ENCODE assay signal across 28 mouse cellular contexts in the genomic region with DNA sequence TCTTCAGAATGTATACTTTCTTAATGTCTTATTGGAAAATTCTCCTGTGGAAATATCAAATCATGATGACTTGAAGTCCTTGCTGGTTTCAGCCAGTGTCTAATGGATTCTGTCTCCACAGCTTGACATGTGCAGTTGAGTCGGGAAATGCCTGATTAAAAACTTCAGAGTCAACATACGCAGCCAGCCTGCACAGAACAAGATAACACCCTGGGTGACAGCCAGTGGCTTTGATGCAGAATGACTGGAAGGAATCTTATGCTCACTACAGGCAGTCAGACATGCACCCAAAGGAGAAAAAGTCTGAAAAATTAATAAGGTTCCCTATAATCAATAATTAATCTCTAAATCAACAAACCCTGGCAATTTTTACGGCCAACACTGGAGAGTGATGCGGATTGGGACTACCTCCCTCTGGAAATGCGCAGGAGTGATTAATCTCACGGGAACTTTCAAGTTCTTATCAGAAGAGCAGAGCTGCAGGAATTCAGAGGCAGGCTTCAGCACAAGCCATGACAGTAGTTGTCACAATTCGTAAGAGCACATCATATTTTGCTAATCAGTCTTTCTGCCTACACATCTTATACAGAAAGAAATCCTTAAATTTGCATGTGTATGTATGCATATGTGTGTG.
DNase-seq lines count a peak whose midpoint lies in the region; ATAC-seq lines count a peak whose summit lies in the region.
"Had no signal": no experiment of that assay in that cellular context is flagged by ENCODE, and none has a peak within 500 bp of the region (broad histone marks: within the 10 kb centered on the region; RNA-seq: fewer than 3 reads in every experiment).

No protein-coding gene starts in this region.

- WGBS in forebrain, embryonic 13.5 days = 84% methylated on average over 7 of the region's 7 CpGs
- 91% methylated on average over 7 of the region's 7 CpGs for WGBS in forebrain, embryonic 10.5 days
- WGBS in heart, embryonic 10.5 days = 38% methylated on average over 7 of the region's 7 CpGs

- DNase-seq in forebrain, embryonic 10.5 days (ENCODE audit: extremely low spot score, low spot score) = no peak
- DNase-seq in heart, postnatal 10 days = peak; percentile 11 to 33
- DNase-seq in heart, embryonic 10.5 days (ENCODE audit: low spot score) = no peak
- DNase-seq in retina, postnatal 1 day = peak; percentile 12
- no peak for DNase-seq in retina, embryonic 14.5 days (ENCODE audit: low spot score)
- no peak for DNase-seq in ovary, adult 18-20 months (ENCODE audit: low spot score)
- DNase-seq in left cerebral cortex, postnatal 36 days (ENCODE audit: low spot score in 2 of 2) = no peak
- DNase-seq: adrenal gland, adult 8-10 months; cerebellum, adult 8-10 months; cerebellum, postnatal 36 days; embryo, embryonic 11 days; gastrocnemius, adult 2 months; kidney, postnatal 25 days; layer of hippocampus, postnatal 36 days; lung, adult 18-20 months; lung, postnatal 10 days; right cerebral cortex, adult 18-20 months; right cerebral cortex, postnatal 4 days; thymus, postnatal 14 days had no signal

- H3K9ac ChIP-seq in forebrain, embryonic 13.5 days = no peak overlapping the region
- H3K9ac ChIP-seq: embryonic facial prominence, embryonic 13.5 days; heart, embryonic 15.5 days; hindbrain, embryonic 15.5 days; limb, embryonic 13.5 days; liver, embryonic 12.5 days had no signal

- H3K9me3 ChIP-seq in forebrain, embryonic 13.5 days (replicated peaks) = no peaks in the 10 kb centered on the region
- no peaks in the 10 kb centered on the region for H3K9me3 ChIP-seq in forebrain, embryonic 10.5 days
- H3K9me3 ChIP-seq in heart, embryonic 10.5 days = no peaks in the 10 kb centered on the region
- H3K9me3 ChIP-seq: embryonic facial prominence, embryonic 13.5 days; heart, embryonic 15.5 days; hindbrain, embryonic 15.5 days; limb, embryonic 13.5 days; liver, embryonic 12.5 days had no signal

- no peak overlapping the region for H3K27ac ChIP-seq in forebrain, embryonic 13.5 days
- no peak overlapping the region for H3K27ac ChIP-seq in forebrain, embryonic 10.5 days
- H3K27ac ChIP-seq in heart, embryonic 10.5 days = no peak overlapping the region
- H3K27ac ChIP-seq: embryonic facial prominence, embryonic 13.5 days; gastrocnemius, adult 2 months; heart, embryonic 15.5 days; hindbrain, embryonic 15.5 days; limb, embryonic 13.5 days; liver, embryonic 12.5 days had no signal

- intact Hi-C loops in heart, postnatal 10 days (cut with DNase I) = no loop called here
- intact Hi-C loops in left cerebral cortex, postnatal 36 days (cut with DNase I) = no loop called here

- no peak overlapping the region for H3K4me2 ChIP-seq in forebrain, embryonic 13.5 days
- H3K4me2 ChIP-seq: embryonic facial prominence, embryonic 13.5 days; heart, embryonic 15.5 days; hindbrain, embryonic 15.5 days; limb, embryonic 13.5 days; liver, embryonic 12.5 days had no signal

- peak; percentile 36; the same call in 1 of the 2 replicates for ATAC-seq in forebrain, embryonic 13.5 days
- ATAC-seq: activated CD4-positive, CD25-positive, alpha-beta regulatory T cell, adult 4 months; intestine, postnatal 0 days; liver, embryonic 12.5 days had no signal

- no peak overlapping the region for H3K4me3 ChIP-seq in forebrain, embryonic 13.5 days
- no peak overlapping the region for H3K4me3 ChIP-seq in forebrain, embryonic 10.5 days
- H3K4me3 ChIP-seq in heart, embryonic 10.5 days = no peak overlapping the region
- H3K4me3 ChIP-seq: embryonic facial prominence, embryonic 13.5 days; erythroblast, embryonic 14.5 days; gastrocnemius, adult 2 months; heart, embryonic 15.5 days; hindbrain, embryonic 15.5 days; limb, embryonic 13.5 days; liver, embryonic 12.5 days had no signal

- no peaks in the 10 kb centered on the region for H3K4me1 ChIP-seq in forebrain, embryonic 13.5 days
- no peaks in the 10 kb centered on the region for H3K4me1 ChIP-seq in forebrain, embryonic 10.5 days
- H3K4me1 ChIP-seq in heart, embryonic 10.5 days = peaks cover 9% of the 10 kb centered on the region
- H3K4me1 ChIP-seq: embryonic facial prominence, embryonic 13.5 days; heart, embryonic 15.5 days; hindbrain, embryonic 15.5 days; limb, embryonic 13.5 days; liver, embryonic 12.5 days had no signal

- no peaks in the 10 kb centered on the region for H3K27me3 ChIP-seq in forebrain, embryonic 13.5 days
- H3K27me3 ChIP-seq in forebrain, embryonic 10.5 days (ENCODE audit: poor library complexity, severe bottlenecking) = no peaks in the 10 kb centered on the region
- no peaks in the 10 kb centered on the region for H3K27me3 ChIP-seq in heart, embryonic 10.5 days (ENCODE audit: insufficient read depth, poor library complexity, severe bottlenecking)
- H3K27me3 ChIP-seq: embryonic facial prominence, embryonic 13.5 days; heart, embryonic 15.5 days; hindbrain, embryonic 15.5 days; limb, embryonic 13.5 days; liver, embryonic 12.5 days had no signal

- no peaks in the 10 kb centered on the region for H3K36me3 ChIP-seq in forebrain, embryonic 13.5 days (ENCODE audit: poor library complexity, severe bottlenecking)
- H3K36me3 ChIP-seq in forebrain, embryonic 10.5 days (replicated peaks) = no peaks in the 10 kb centered on the region
- no peaks in the 10 kb centered on the region for H3K36me3 ChIP-seq in heart, embryonic 10.5 days
- H3K36me3 ChIP-seq: embryonic facial prominence, embryonic 13.5 days; heart, embryonic 15.5 days; hindbrain, embryonic 15.5 days; limb, embryonic 13.5 days; liver, embryonic 12.5 days had no signal

Comparison
In these comparisons a context has a peak if more than half of its experiments do, and no peak if none do; other contexts are left out.
1. DNase-seq: peak in heart, postnatal 10 days (2 of 2) and retina, postnatal 1 day (single experiment); none in forebrain, embryonic 10.5 days (single experiment), heart, embryonic 10.5 days (single experiment), retina, embryonic 14.5 days (single experiment), ovary, adult 18-20 months (single experiment) and left cerebral cortex, postnatal 36 days (0 of 2).